Mouse (Mus musculus) MEL-GATA-1-ER (cell line): ENCODE measurements around the gene Dhrs13.
"Not testable (repeated sequence)": the region's sequence is repeated elsewhere in the genome, so short reads cannot be mapped to it uniquely, and the experiment has no call there.

Experiments
- DNase-seq: peaks from one replicate; pipeline ENCODE4 v3.0.0-alpha.2; 2012; ENCODE audit warnings: low read depth; ENCODE audit errors: extremely low read depth

The Dhrs13 gene

GRCm38 (mm10) chr11:78042290-78042870 lies 10.3 kb downstream of the Dhrs13 start:
- DNase-seq, result not testable (repeated sequence)

DNA sequence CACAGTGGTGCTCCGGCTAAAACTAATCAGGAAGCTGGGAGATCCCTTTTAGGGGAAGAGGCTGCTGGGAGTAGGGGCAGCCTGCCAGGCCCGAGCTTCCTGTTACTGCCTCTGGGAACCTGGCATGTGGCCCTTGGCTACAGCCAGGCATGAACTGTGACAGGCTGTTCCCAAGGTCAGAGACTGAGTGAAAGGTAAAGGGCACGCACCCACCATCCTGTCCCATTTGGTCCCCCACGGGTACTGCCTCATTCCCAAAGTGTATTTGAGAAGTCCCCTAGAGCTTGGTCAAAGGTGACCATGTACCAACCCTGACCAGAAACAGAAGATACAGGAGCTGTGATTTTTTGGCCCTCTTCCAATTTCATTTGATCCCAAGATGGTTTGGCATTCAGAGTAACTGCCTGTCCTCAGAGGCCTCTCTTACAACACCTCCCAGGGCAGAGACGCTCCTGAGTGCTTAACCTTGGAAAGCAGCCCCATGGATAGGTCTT lies 12.7 kb downstream of the Dhrs13 start:
- no peak for DNase-seq

DNA sequence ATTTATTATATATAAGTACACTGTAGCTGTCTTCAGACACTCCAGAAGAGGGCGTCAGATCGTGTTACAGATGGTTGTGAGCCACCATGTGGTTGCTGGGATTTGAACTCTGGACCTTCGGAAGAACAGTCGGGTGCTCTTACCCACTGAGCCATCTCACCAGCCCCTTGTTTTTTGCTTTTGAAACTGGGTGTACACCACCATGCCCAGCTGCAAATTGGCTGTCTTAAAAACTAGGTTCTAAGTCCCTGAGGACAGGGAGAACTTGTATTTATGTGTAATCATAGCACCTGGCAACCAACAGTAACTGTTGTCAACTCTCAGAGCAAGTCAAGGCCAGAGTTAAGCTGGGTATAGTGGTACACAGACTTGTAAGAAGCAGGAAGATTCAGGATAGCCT lies 16.6 kb downstream of the Dhrs13 start:
- not testable (repeated sequence) for DNase-seq

DNA sequence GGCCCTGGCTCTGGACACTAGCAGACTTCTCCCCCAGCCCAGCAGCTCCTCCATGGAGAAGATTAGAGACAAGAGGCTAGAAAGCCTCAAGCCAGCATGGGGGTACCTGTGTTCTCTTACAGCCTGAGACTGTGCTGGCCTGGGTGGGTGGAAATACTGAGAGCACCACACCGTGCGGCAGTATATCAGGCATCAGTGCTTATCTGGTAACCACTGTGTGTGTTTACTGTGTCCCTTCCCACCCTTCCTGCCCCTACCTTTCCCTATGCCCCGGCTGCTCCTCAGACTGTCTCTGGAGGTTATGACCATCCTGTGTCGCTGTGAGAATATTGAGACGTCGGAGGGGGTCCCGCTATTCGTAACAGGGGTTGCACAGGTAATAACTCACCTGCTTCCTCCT lies 21.0 kb downstream of the Dhrs13 start:
- DNase-seq, result no peak

GRCm38 (mm10) chr11:78056946-78057345 lies 24.9 kb downstream of the Dhrs13 start:
- no peak for DNase-seq

DNA sequence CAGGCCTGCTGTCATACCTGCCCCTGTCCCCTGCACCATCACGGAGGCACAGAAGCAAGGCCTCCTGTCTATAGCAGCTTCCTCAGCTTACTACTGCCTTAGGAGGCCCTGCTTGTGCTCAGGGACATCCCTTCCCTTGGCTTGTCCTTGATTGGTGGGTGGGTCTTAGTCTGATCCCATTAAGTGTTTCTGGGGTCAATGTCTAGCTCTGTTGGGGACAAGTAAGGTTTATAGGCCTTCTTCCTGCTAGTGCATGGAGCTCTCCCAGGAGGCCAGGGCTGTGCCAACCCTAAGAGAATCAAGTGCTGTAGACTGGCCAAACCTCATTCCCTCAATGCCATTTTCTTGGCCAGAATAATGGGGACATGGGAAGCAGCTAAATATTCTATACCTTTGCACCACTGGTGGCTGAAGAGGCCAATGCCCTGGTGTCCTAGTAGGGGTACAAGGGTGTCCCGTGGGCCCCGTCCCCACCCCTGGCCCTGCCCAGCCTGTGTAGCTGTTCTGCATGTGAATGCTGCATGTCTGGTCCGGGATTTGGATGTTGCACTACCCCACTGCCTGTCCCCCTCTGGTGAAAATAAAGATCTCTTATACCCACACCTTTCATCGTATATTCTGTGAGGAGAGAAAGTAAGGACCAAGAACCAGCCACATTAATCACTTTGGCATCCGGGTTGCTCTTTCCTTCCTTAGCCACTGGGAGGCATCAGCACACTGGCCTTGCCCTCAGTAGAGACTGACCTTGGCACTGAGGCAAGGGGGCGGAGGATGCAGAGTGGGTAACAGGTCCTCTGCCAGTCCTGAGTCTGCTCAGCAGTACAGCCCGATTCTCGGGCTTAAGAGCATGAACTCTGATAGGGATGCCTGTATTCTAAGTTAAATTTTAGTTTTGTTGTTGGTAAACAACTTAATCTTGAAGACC lies 28.0 kb downstream of the Dhrs13 start:
- DNase-seq, result no peak

DNA sequence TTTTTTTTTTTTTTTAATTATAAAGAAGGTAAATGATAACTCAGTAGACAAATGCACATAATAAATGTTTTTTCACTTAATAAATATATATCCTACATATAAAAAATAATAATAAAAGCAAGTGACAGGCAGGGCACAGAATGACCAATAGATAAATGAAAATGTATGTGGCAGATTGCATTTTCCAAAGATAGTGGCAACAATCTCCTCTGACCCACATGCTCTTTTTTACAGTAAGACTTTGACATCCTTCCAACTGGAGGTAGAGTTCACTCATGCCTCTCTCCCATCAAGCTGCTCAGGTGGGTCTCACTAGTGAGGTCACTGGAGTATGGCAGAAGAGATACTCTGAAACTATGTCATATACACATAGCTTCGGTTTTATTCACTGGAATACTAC lies 30.5 kb downstream of the Dhrs13 start:
- DNase-seq, result no peak

DNA sequence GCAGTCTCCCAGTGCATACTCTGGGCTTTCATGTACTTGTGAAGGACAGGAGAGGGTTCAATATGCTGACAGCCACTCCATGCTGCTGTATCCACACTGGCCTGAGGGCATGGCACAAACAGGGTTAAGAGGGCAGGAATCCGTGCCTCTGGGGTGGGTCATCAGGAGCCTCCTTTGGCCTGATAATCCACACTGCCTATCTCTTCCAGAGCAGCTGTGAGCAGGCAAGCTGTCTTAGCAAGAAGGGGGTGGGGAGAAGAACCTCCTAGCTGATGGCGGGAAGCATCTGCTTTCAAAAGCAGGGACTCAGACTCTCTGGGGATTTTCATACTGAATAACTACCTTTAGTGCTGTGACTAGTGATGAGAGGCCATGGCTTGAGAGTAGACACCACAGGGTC lies 33.8 kb downstream of the Dhrs13 start:
- no peak for DNase-seq

GRCm38 (mm10) chr11:78066641-78067040 lies 34.6 kb downstream of the Dhrs13 start:
- DNase-seq, result no peak

DNA sequence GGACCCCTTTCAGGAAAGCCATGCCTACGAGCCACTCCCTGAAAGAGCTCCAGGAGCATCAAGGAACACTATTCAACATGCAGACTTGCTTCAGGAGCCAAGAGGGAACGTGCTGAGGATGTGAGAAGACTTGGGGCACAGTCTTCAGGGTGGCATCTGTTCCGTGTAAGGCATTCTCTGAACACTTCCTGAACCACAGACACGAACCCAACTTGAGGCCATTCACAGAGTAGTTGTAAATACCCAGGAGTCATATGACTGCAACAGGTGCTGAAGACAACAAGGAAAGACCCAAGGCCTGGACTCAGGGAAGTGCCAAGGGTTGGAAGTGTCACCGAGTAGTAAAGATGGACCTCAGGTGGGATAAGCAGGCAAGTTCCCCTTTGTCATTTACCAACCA lies 35.5 kb downstream of the Dhrs13 start:
- DNase-seq, result no peak

DNA sequence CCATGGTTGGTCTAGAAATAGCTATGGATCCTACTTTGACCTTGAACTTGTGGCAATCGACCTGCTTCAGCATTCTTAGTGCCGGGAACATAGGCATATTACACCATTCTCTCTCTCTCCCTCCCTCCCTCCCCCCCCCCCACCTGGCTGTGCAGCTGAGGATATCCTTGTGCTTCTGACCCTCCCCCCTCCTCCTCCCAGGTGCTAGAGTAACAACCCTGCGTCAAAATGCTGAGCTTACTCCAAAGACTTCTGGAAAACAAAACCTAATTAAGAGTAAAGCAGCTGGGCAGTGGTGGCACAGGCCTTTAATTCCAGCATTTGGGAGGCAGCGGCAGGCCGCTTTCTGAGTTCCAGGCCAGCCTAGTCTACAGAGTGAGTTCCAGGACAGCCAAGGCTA lies 37.0 kb downstream of the Dhrs13 start:
- no peak for DNase-seq

GRCm38 (mm10) chr11:78069646-78070045 lies 37.6 kb downstream of the Dhrs13 start:
- peak; percentile 78 for DNase-seq

DNA sequence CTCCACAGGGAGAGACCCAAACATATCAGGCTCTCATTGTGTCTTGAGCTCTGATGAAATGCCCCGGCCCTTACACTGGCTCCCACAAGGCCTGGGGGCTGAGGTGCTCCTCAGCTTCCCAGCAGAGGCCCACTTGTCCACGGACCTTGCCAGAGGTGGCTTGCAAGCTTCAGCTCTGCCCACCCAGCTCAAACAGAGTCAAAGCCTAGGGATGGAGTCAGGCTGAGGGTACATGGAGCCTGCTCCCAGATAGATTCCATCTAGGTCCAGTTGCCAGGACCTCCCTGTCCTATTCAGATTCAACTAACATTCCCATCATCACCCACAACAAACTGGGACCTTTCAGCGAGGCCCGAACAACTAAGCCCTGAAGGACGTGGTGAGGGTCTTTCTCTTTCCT lies 39.9 kb downstream of the Dhrs13 start:
- no peak for DNase-seq

DNA sequence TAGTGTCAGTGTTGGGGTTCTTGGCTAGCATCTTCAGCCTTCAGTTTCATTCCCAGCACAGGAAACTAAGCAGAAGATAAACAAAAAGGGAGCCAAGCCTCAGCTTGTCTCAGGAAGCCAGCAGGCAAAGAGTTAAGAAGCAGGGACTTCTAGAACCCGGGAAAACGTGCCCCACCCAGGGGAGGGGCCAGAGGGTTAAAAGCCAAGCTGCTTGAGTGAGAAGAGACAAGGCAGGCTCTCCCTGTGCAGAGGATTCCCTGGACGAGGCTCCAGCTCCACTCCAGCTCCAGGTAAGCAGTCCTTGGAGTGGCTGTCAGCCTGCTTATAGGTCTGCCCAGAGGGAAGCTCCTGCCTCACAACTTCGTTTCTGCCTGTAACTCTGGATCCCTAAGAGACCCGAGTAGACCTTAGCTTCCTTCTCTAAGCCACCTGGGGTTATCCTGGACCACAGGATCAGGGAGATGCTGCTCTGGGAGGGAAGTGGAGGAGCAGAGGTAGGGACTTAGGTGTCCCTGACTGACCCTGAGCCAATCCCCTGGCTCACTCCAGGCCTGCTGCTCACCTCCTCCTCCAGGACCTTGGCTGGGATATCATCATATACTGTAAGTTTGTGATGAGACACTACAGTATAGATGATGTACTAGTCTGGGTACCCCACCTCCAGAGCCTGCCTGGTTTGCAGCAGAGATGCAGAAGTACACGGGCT lies 40.5 kb downstream of the Dhrs13 start:
- peak; percentile 51 for DNase-seq

DNA sequence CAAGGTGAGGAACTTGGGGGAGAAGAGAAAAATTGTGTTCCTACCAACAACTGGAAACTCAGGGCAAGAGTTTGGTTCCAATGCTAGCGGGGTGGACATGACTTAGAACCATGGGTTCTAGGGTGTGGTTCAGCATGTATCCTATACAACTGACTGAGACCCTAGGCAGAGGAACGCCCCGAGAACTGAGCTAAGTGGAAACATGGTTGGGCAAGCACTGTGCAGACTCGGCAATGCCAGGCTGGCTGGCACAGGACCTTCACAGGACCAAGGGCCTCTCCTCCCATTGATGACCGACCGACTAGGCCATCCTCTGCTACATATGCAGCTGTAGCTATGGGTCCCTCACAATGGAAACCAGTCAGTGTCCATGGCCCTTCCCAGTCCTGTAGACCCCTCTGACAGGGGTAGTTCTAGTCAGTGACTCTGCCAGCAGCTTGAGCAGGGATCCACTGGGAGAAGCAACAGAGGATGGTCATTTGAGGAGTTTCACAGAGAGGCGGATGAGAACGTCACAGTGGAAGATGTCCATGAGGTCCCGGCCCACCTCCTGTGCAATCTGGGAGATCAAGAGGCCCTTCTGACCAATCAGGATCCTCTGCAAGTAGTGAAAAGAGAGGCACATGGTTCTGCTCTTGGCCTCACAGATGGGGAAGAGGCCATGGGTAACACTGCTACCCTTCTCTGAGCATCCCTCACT lies 41.6 kb downstream of the Dhrs13 start:
- DNase-seq, result no peak

GRCm38 (mm10) chr11:78074277-78074652 lies 42.2 kb downstream of the Dhrs13 start:
- no peak for DNase-seq

DNA sequence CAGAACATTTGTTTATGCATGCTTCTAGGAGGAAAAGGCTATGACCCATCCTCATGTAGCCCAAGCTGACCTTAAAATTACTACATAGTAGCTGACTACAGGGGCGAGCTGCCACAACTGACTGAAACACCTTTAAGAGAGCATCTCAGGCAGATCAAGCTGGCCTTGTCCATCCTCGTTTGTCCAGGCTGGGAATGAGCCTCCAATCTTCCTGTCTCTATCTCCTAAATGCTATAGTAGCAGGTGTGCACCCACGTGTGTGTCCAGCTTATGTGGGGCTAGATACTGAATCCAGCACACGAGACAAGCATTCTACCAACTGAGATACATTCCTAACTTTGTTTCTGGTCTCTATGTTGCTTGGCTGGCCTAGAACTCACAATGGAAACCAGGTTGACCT lies 42.6 kb downstream of the Dhrs13 start:
- no peak for DNase-seq

DNA sequence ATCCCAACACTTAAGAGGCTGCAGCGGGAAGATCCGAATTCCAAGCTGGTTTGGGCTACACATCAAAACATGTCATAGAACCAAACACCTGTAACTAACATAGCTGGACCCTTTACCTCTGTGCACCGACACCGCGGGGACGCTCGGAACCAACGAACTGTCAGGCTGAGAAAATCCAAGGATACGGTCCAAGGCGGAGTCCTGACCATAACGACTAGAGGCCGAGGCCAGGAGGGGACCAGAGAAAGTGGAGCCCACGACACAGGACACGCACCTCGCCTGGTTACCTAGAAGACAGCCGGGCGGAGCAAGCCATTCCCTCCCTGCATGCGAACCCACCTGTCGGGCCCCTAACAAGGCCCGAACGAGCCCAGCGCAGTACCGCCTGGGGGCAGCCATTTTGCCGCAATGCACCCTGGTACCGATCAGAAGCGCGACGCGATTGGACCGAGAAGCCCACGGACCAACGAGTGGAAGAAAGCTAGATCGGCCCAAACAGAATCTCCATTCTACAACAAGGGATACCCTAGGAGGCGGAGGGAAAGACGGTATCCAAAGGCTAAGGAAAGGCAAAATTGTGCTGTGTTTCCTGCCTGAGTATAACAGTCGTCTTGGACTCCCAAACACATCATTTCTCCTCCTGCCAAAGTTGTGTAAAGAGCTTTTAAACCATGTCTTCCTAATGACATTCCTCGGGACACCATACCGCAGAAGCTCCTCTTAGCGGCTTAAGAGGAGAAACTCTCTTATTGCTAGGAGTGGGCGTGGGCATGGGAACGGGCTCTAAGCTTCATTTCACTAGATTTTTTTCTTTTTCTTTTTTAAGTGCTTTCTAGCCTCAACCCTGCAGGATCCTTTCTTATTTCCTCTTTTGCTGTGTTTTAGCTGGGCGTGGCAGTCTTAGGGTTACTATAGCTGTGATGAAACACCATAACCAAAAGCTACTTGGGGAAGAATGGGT lies 48.2 kb downstream of the Dhrs13 start, which contains the start of gene Eral1:
TSS of gene Eral1 (minus strand) at position 423 of the 961 bp plus-strand sequence.
- peak; percentile 71 for DNase-seq

- no peak for DNase-seq
Observed at GRCm38 (mm10) chr11:78083595-78083994, 51.5 kb downstream of the Dhrs13 start.

DNA sequence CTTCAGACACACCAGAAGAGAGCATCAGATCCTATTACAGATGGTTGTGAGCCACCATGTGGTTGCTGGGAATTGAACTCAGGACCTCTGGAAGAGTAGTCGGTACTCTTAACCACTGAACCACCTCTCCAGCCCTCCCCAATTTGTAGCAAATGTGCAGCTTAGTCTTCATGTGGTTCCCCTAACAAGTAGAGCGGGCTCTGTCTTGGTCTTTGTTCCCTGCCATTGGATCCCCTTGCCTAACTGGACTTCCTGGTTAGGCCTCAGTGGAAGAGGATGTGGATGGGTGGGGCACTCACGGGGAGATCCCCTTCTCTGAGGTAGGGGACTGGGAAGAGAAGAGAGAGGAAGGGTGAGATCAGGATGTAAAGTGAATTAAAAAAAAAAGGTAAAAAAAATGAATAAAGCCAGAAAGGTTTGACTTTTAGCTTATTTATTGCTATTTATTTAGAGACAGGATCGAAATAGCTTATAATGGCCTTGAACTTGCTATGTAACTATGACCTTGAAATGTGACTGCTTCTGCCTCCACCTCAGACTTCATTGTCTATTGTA lies 54.9 kb downstream of the Dhrs13 start:
- DNase-seq, result no peak
